Mouse (Mus musculus) ZHBTc4 (cell line): ENCODE data around the gene Trappc6b.
"Not testable (repeated sequence)": the region's sequence is repeated elsewhere in the genome, so short reads cannot be mapped to it uniquely, and the experiment has no call there.

Source experiments
- DNase-seq: peaks from one replicate; pipeline ENCODE4 v3.0.0-alpha.2; 2011; ENCODE audit warnings: low read depth, low spot score

Gene Trappc6b

GRCm38 (mm10) chr12:59060993-59061595, at the start of gene Trappc6b:
Gene Trappc6b, minus strand, starts transcription at chr12:59061472.
- DNase-seq, result peak; percentile 89

GRCm38 (mm10) chr12:59107926-59108325, 46.7 kb upstream of the Trappc6b start:
- no peak for DNase-seq

GRCm38 (mm10) chr12:59106491-59106890, 45.2 kb upstream of the Trappc6b start:
- no peak for DNase-seq

- no peak for DNase-seq
These were observed 44.6 kb upstream of the Trappc6b start for GRCm38 (mm10) chr12:59105914-59106313.

- no peak for DNase-seq
These were observed 43.5 kb upstream of the Trappc6b start for GRCm38 (mm10) chr12:59104771-59105170.

GRCm38 (mm10) chr12:59095104-59096025, 34.1 kb upstream of the Trappc6b start, which contains the start of gene Mia2:
Gene Mia2, plus strand, starts transcription at chr12:59095799.
- DNase-seq, result peak; percentile 15

- no peak for DNase-seq
These were observed 32.3 kb upstream of the Trappc6b start for GRCm38 (mm10) chr12:59093543-59093942.

GRCm38 (mm10) chr12:59086171-59086570, 24.9 kb upstream of the Trappc6b start:
- no peak for DNase-seq

GRCm38 (mm10) chr12:59084446-59084845, 23.2 kb upstream of the Trappc6b start:
- peak; percentile 69 for DNase-seq

GRCm38 (mm10) chr12:59080461-59080860, 19.2 kb upstream of the Trappc6b start:
- no peak for DNase-seq

GRCm38 (mm10) chr12:59077883-59078282, 16.6 kb upstream of the Trappc6b start:
- DNase-seq, result no peak

- no peak for DNase-seq
These were observed 15.7 kb upstream of the Trappc6b start for GRCm38 (mm10) chr12:59076996-59077395.

- no peak for DNase-seq
These were observed 12.8 kb upstream of the Trappc6b start for GRCm38 (mm10) chr12:59074052-59074451.

- DNase-seq, result no peak
These were observed 11.0 kb upstream of the Trappc6b start for GRCm38 (mm10) chr12:59072286-59072685.

- DNase-seq, result peak; percentile 76
These were observed 7.5 kb upstream of the Trappc6b start for GRCm38 (mm10) chr12:59068791-59069190.

GRCm38 (mm10) chr12:59067095-59067494, 5.8 kb upstream of the Trappc6b start:
- DNase-seq, result peak; percentile 38

GRCm38 (mm10) chr12:59066448-59067077, 5.3 kb upstream of the Trappc6b start, which contains the start of gene Pnn:
Gene Pnn, plus strand, starts transcription at chr12:59066884.
- DNase-seq, result peak; percentile 99

- no peak for DNase-seq
These were observed 4.5 kb upstream of the Trappc6b start for GRCm38 (mm10) chr12:59065776-59066175.

- DNase-seq, result no peak
These were observed 3.6 kb upstream of the Trappc6b start for GRCm38 (mm10) chr12:59064837-59065236.

- DNase-seq, result no peak
These were observed 950 bp downstream of the Trappc6b start for GRCm38 (mm10) chr12:59060322-59060721.

GRCm38 (mm10) chr12:59058242-59058641, 3.0 kb downstream of the Trappc6b start:
- not testable (repeated sequence) for DNase-seq

GRCm38 (mm10) chr12:59056222-59056621, 5.0 kb downstream of the Trappc6b start:
- DNase-seq, result no peak
